Mouse (Mus musculus) frontal cortex, postnatal 36 days (tissue): Measurements from ENCODE around the gene Ap5m1.
A peak's percentile ranks its signal among the peaks of the same experiment; 100 is the strongest.
"Not testable (repeated sequence)": the region's sequence is repeated elsewhere in the genome, so short reads cannot be mapped to it uniquely, and the experiment has no call there.

Experiments
- DNase-seq, 2 experiments: peaks; one replicate each; pipeline ENCODE4 v3.0.0; 2022; ENCODE audit warnings: low spot score in 2 of 2

Gene Ap5m1

GRCm38 (mm10) chr14:49065529-49066273 lies at the start of gene Ap5m1:
Gene Ap5m1, plus strand, starts transcription at chr14:49066097.
- DNase-seq = peak; percentile 22 to 27

GRCm38 (mm10) chr14:49019765-49020164 lies 46.1 kb upstream of the Ap5m1 start:
- DNase-seq = no peak

- no peak for DNase-seq
Measured at GRCm38 (mm10) chr14:49027040-49027778, 38.7 kb upstream of the Ap5m1 start.

DNA sequence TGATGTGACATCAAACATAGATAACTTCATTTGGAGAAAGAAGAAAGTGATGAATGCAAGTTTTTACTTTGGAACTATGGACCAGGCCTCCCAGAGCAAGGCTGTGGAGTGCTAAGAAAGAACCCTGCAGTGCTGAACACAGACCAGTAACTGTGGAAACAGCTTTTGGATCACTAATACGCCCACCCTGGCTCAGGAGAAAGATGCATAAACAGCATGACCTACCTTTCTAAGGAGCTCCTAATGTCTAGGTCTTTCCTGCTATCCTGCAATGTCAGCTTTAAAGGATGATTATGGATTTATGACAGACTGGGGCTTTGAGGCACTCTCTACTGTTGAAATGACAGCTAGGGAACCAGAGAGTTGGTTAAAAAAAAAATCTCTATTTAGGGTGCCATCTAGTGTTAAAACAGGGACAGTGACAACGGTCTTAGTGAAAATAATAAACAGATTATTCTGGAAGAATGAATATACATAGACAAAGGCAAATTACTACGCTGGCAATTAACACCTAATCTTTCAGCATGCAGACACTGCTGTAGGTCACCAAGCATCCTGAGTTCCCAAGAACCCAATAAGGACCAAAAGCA lies 38.0 kb upstream of the Ap5m1 start:
- no peak for DNase-seq

DNA sequence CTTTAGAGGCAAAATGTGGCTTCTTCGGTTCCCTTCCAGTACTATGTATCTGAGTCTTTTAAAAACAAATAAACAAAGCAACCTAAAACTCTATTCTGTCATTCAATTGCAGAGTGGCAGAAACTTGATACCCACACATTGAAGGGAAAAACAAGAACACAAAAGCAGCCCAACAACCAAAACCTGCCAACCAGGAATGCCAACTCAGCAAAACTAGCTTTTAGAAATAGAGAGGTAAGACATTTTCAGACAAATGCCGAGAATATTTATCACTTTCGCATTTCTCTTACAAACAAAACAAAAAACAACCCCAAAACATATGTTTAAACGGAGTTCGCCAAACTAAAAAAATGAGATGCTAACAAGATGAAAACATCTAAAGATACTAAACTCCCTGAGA lies 36.9 kb upstream of the Ap5m1 start:
- no peak for DNase-seq

- DNase-seq = peak in 1 of 2 experiments; percentile 37
Measured at GRCm38 (mm10) chr14:49045610-49046009, 20.3 kb upstream of the Ap5m1 start.

DNA sequence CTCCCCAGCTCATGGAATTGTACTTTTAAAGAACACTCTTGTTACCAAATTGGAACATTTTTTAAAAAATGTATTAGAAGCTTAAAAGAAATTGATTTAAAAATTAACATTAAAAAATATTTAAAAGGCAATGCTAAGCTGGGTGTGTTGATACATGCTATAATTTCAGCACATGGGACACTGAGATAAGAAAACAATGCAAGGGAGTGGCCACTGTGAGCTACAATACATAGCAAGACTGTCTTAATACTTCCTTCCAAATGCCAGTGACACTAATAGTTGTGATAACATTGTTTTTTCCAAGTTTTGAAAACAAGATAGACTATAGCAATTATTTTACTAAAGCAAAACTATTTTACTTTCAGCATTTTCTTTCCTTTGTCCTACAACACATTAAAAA lies 16.4 kb upstream of the Ap5m1 start:
- DNase-seq = no peak

DNA sequence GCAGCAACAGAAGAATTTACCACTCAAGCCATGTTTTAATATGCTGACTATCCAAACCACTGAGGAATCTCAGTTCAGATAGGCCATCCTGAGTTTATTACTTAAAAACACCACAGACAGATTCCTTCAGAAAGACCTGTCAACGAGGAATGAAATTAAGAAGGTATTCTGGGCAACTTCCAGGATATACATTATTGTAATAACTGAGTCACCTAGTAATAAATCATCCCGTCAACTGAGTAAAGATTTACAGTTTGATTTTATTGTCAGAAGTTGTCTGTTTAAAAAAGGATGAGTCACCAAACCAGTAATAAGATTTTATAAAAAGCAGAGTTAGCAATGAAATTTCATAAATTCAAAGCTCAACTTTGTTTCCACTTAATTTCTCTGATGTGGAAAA lies 2.1 kb upstream of the Ap5m1 start:
- no peak for DNase-seq

- peak; percentile 97 to 98 for DNase-seq
Measured at GRCm38 (mm10) chr14:49066274-49066823, 452 bp downstream of the Ap5m1 start, which contains the start of gene Exoc5. Gene Exoc5, minus strand, starts transcription at chr14:49066653.

GRCm38 (mm10) chr14:49072837-49073236 lies 6.9 kb downstream of the Ap5m1 start:
- DNase-seq = no peak

DNA sequence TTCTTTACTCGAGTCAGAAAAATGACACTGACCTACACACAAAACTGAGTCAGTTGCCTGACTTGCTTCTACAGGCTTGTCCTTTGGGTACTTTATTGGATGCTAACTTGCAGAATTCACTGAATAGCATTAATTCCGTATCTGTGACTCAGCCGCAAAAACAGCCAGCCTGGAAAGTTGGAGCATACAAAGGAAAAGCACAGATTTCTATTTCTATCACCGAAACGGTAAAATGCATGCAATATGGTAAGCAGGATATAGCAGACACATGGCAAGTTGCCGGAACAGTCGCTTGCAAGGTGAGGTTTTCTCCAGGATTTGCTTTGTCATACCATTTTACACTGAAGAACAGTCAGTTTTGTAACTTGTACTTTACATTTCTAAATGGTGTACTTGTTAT lies 8.0 kb downstream of the Ap5m1 start:
- DNase-seq = peak in 1 of 2 experiments; percentile 22

DNA sequence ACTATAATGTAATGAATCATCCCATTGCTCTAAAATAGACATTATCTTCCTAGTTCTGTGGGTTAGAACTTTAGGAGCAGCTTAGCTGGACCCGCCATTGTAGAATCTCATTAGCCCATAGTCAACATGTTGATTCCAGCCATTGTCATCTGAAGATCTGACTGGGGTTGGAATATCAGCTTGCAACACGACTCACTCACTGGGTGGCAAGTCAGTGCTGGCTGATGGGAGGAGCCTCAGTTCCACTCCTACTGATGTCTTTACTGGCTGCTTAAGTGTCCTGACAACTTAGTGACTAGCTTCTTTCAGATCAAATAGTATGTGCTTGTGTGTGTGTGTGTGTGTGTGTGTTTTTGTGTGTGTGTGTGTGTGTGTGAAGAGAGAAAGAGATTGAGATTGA lies 8.5 kb downstream of the Ap5m1 start:
- DNase-seq = no peak

DNA sequence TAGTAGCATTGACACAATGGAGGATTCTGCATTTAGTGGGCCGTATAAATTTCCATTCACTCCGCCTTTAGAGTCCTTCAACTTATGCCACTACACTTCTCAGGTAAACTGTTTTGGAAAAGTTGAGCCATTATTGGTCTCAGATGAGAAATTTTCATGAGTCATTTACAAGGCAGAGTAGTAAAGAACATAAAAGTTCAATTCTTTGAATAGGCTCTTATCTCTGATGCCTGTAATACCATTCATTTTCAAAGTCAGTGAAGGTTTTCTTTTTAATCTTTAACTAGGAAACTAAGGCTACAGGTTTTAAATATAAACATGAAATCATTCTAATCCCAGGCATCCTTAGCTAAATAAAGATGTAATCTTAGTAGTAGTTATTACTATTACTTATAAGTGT lies 12.9 kb downstream of the Ap5m1 start:
- no peak for DNase-seq

DNA sequence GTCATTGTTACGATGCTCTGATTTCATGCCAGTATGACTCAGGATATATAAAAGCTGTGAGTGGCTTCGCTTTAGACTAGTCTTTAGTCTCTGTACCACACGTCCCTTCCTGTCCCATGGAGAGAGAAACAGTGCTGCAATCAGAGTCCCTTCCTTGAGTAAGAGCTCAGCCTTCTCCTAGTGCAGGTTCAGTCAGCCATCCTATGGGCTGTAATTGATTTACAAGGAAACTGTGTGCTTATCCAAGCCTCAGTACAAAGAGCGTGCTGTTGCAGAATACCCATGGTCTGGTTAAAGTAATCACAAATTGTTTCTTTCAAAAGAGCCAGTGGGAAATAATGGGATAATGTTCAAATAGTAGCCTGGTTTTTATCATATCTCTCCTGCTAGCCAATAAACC lies 20.6 kb downstream of the Ap5m1 start:
- no peak for DNase-seq

- no peak for DNase-seq
Measured at GRCm38 (mm10) chr14:49088155-49089048, 22.5 kb downstream of the Ap5m1 start.

GRCm38 (mm10) chr14:49089461-49090058 lies 23.7 kb downstream of the Ap5m1 start:
- no peak for DNase-seq

DNA sequence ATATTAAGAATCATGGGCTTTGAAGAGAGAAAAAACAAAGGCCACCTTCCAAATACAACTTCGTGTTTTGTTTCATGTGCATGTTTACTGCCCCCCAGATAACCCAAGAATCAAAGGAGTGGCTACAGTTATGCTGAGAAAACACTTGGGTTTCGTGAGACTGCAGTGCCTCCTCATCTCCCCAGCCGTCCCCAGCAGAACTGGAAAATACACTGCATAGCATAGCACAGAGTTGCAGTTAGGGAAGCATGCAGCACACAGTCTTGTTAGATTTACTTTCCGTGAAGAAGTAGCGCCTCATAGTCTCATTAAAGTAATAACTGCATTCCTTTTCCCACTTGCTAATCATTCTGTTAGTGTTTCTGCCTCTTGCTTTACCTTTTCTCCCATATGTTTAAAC lies 24.2 kb downstream of the Ap5m1 start:
- DNase-seq = no peak

- no peak for DNase-seq
Measured at GRCm38 (mm10) chr14:49091277-49091676, 25.4 kb downstream of the Ap5m1 start.

- not testable (repeated sequence) for DNase-seq
Measured at GRCm38 (mm10) chr14:49091755-49092154, 25.9 kb downstream of the Ap5m1 start.

GRCm38 (mm10) chr14:49118381-49118780 lies 52.5 kb downstream of the Ap5m1 start:
- DNase-seq = peak; percentile 65 to 71

- no peak for DNase-seq
Measured at GRCm38 (mm10) chr14:49121723-49122122, 55.8 kb downstream of the Ap5m1 start.
